Mouse (Mus musculus) liver, adult 2 months (tissue): ENCODE results near the gene Atl3.

Experiments used
- CTCF ChIP-seq: fragments of 200-500 bp; IDR thresholded peaks from 2 replicates; pipeline ENCODE4 v1.5.1; 2011; ENCODE audit warnings: low read depth, low read length, control low read depth
- POLR2A ChIP-seq: fragments of 200-500 bp; IDR thresholded peaks from 2 replicates; pipeline ENCODE4 v1.6.1; 2011; ENCODE audit warnings: low read length, control low read depth; ENCODE audit not compliant: insufficient read depth; ENCODE audit errors: extremely low read depth

DNA sequence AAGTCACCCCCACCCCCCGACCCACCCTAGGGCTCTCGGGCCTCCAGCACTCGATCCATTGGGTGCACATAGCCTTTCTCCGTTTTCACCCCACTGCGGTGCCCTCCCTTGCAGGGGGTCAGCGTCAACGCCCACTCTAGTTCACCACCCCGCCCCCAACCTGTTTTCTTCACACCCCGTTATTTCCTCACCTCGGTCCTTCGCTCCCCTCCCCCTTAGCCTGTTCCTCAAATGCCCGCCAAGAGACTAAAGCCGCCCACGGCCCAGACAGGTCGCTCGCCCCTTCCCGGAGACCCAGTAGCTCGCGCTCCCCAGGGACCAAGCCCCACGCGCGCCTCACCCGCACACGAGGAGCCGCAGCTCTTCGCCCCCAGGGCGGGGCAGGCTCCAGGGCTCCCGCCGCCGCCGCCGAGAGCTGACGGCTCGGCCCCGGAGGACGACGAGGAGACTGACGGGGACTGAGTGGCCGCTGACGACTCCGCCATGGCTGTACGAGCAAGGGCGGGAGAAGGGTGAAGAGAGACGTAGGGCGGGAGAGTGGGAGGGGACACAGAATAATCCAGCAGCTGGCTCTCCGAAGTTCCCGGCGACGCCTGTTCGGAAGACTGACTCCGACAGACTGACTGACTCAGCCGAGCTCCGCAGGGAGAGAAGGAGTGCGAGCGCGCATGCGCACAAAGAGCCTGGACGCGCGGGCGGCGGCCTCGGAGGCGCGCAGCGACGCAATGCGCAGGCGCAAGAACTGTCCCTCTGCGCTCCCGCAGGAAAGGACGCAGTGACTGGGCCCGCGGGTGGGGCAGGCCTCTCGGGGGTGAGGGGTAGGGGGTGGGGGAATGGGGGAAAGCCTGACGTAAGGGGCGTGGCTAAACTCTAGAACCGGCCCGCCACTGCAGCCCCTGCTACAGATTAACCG lies 11.0 kb upstream of the Atl3 start, which contains the start of gene Rtn3:
- TF ChIP-seq CTCF (no peak), POLR2A (peak; percentile 98)
